Mouse (Mus musculus) CH12.LX (cell line): ENCODE data around the gene Cldn10. TPM values are rescaled to one million over a fixed set of nuclear protein-coding genes. Genes with fewer than 3 reads are reported as not detected.

Experiments
- DNase-seq: peaks from one replicate; pipeline ENCODE4 v3.0.0-alpha.2; 2013; ENCODE audit errors: extremely low read depth
- H3K27ac ChIP-seq: 2 replicates; pipeline ENCODE4 v1.5.1; 2012; ENCODE audit warnings: low read depth, mild to moderate bottlenecking, control low read depth, moderate library complexity; ENCODE audit not compliant: insufficient read depth
- H3K27me3 ChIP-seq: replicated peaks from 2 replicates; pipeline ENCODE3; 2012; ENCODE audit warnings: inconsistent platforms
- H3K36me3 ChIP-seq, 2 experiments: replicated peaks in 1 of 2; 2 replicates each; pipeline versions ENCODE3 to v1.6.1; 2012; ENCODE audit warnings: inconsistent platforms in 1 of 2, low read length in 1 of 2, mild to moderate bottlenecking in 1 of 2, mixed read lengths in 1 of 2, moderate library complexity in 1 of 2; ENCODE audit not compliant: control insufficient read depth in 1 of 2, insufficient read depth in 1 of 2
- H3K4me1 ChIP-seq, 2 experiments: 2 replicates each; pipeline ENCODE4 v1.6.1; 2012; ENCODE audit warnings: inconsistent platforms in 1 of 2, moderate library complexity in 1 of 2; ENCODE audit not compliant: insufficient read depth in 2 of 2, control insufficient read depth in 1 of 2
- H3K4me2 ChIP-seq: 2 replicates; pipeline ENCODE4 v1.6.1; 2012; ENCODE audit warnings: low read depth, mild to moderate bottlenecking, control low read depth; ENCODE audit not compliant: poor library complexity, insufficient read depth, severe bottlenecking
- H3K4me3 ChIP-seq, 3 experiments: fragments of 150-350 bp in 1 of 3; sonication (generic) in 1 of 3; replicated peaks in 1 of 3; 2 replicates each; pipeline versions ENCODE3 to v1.5.1; 2011 to 2012; ENCODE audit warnings: low read depth in 2 of 3, low read length in 2 of 3, mild to moderate bottlenecking in 2 of 3, moderate library complexity in 2 of 3, control low read depth in 1 of 3, improper control_type of control experiment in 1 of 3, inconsistent platforms in 1 of 3, mixed read lengths in 1 of 3; ENCODE audit not compliant: poor library complexity in 1 of 3
- H3K79me2 ChIP-seq: replicated peaks from 2 replicates; pipeline ENCODE4 v1.6.1; 2012; ENCODE audit warnings: mild to moderate bottlenecking, moderate library complexity; ENCODE audit not compliant: control insufficient read depth, poor library complexity, insufficient read depth, severe bottlenecking; ENCODE audit errors: extremely low read depth
- H3K9ac ChIP-seq: 2 replicates; pipeline ENCODE4 v1.6.1; 2012; ENCODE audit warnings: low read depth, mild to moderate bottlenecking, control low read depth, moderate library complexity; ENCODE audit not compliant: insufficient read depth
- H3K9me3 ChIP-seq: replicated peaks from 2 replicates; pipeline ENCODE3; 2012; ENCODE audit warnings: low read length, inconsistent platforms, mixed read lengths
- CHD2 ChIP-seq: IDR thresholded peaks from 2 replicates; pipeline ENCODE4 v1.6.1; 2011; ENCODE audit warnings: low read length, improper control_type of control experiment
- CTCF ChIP-seq, 2 experiments: IDR thresholded peaks in 1 of 2; conservative IDR thresholded peaks in 1 of 2; 2 replicates each; pipeline ENCODE4 v1.5.1; 2011 to 2012; ENCODE audit warnings: low read depth in 2 of 2, low read length in 2 of 2, improper control_type of control experiment in 1 of 2, inconsistent platforms in 1 of 2, mild to moderate bottlenecking in 1 of 2, moderate library complexity in 1 of 2
- E2F4 ChIP-seq: IDR thresholded peaks from 2 replicates; pipeline ENCODE4 v1.6.1; 2011; ENCODE audit warnings: low read depth, low read length, improper control_type of control experiment; ENCODE audit not compliant: insufficient replicate concordance
- ETS1 ChIP-seq: conservative IDR thresholded peaks from 2 replicates; pipeline ENCODE4 v1.6.1; 2012; ENCODE audit warnings: low read depth, mild to moderate bottlenecking, inconsistent platforms, low read length, improper control_type of control experiment, moderate library complexity
- HCFC1 ChIP-seq: IDR thresholded peaks from 2 replicates; pipeline ENCODE4 v1.6.1; 2012; ENCODE audit warnings: low read depth, mild to moderate bottlenecking, inconsistent platforms, low read length, improper control_type of control experiment
- IRF4 ChIP-seq: IDR thresholded peaks from 2 replicates; pipeline ENCODE4 v1.6.1; 2014; ENCODE audit warnings: low read depth, mild to moderate bottlenecking, inconsistent platforms, low read length, improper control_type of control experiment
- JUN ChIP-seq: IDR thresholded peaks from 2 replicates; pipeline ENCODE4 v1.6.1; 2011; ENCODE audit warnings: low read depth, mild to moderate bottlenecking, low read length, improper control_type of control experiment, moderate library complexity; ENCODE audit not compliant: insufficient read depth
- MAZ ChIP-seq: IDR thresholded peaks from 2 replicates; pipeline ENCODE4 v1.6.1; 2012; ENCODE audit warnings: low read depth, mild to moderate bottlenecking, inconsistent platforms, low read length, improper control_type of control experiment, moderate library complexity
- NELFE ChIP-seq: IDR thresholded peaks from 2 replicates; pipeline ENCODE4 v1.6.1; 2011; ENCODE audit warnings: low read depth, low read length, improper control_type of control experiment
- NRF1 ChIP-seq: IDR thresholded peaks from 2 replicates; pipeline ENCODE4 v1.6.1; 2014; ENCODE audit warnings: low read depth, mild to moderate bottlenecking, inconsistent platforms, low read length, improper control_type of control experiment, moderate library complexity
- TCF12 ChIP-seq: IDR thresholded peaks from 2 replicates; pipeline ENCODE4 v1.6.1; 2014; ENCODE audit warnings: low read depth, mild to moderate bottlenecking, inconsistent platforms, low read length, improper control_type of control experiment
- USF2 ChIP-seq: conservative IDR thresholded peaks from 2 replicates; pipeline ENCODE4 v1.6.1; 2011; ENCODE audit warnings: low read depth, low read length, improper control_type of control experiment
- ZC3H11A ChIP-seq: IDR thresholded peaks from 2 replicates; pipeline ENCODE4 v1.6.1; 2012; ENCODE audit warnings: low read depth, mild to moderate bottlenecking, inconsistent platforms, low read length, improper control_type of control experiment
- ZMIZ1 ChIP-seq: IDR thresholded peaks from 2 replicates; pipeline ENCODE4 v1.6.1; 2012; ENCODE audit warnings: low read depth, mild to moderate bottlenecking, inconsistent platforms, low read length, improper control_type of control experiment
- ZNF384 ChIP-seq: IDR thresholded peaks from 2 replicates; pipeline ENCODE4 v1.6.1; 2012; ENCODE audit warnings: low read depth, low read length, improper control_type of control experiment, inconsistent platforms
- dilution Hi-C: fragments of 300-500 bp; cut with MboI; formaldehyde crosslinking; loops from 2 replicates; pipeline ENCODE4 v1.14.3; 2020; ENCODE audit warnings: low sequenced_read_pairs; ENCODE audit not compliant: extremely low pct_unique_long_range_greater_than_20kb, extremely low pct_ligation_motif_present
- in situ Hi-C: fragments of 300-500 bp; cut with MboI; formaldehyde crosslinking; loops from 3 replicates; pipeline ENCODE4 v1.14.3; 2019; ENCODE audit warnings: low sequenced_read_pairs, low pct_ligation_motif_present, low pct_unique_long_range_greater_than_20kb, mixed read lengths
- polyA plus RNA-seq: library from polyadenylated mRNA; unstranded; fragments of >175 nt; gene quantifications from 2 replicates; pipeline ENCODE4 v1.2.1, GENCODE M21; 2012; ENCODE audit warnings: low read depth; ENCODE audit not compliant: insufficient read length
- total RNA-seq, 2 experiments: library from RNA; depleted of rRNA; stranded (reverse); fragments of 300-350 nt in 1 of 2; fragments of >200 nt in 1 of 2; gene quantifications; 2 replicates each; pipeline ENCODE4 v1.2.3; 2012 to 2014

Cldn10 gene
- total and polyA plus RNA-seq, 3 experiments = not detected

DNA sequence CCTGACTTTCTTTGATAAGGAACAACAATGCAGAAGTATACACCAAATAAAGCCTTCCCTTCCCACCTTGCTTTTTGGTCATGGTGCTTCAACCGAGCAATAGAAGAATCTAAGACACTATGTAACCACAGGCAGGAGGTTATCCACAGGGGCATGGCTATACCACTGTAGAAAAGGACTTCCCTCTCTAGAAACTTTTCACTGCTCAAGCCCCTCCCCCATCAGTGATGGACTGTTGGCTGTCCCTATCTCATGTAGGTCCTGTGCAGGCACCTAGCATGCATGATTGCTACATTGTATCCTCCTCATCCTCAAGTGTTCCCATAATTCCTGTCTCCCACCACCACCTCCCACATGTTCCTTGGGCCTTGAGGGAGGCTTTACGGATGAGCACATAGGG, 7.2 kb downstream of the Cldn10 start:
- dilution Hi-C loops = no loop called here
- no peaks in the 10 kb centered on the region for H3K36me3 ChIP-seq
- H3K27me3 ChIP-seq = no peaks in the 10 kb centered on the region
- no peak for DNase-seq
- no peak overlapping the region for H3K9ac ChIP-seq
- H3K9me3 ChIP-seq = no peaks in the 10 kb centered on the region
- no peaks in the 10 kb centered on the region for H3K79me2 ChIP-seq
- no peak for TF ChIP-seq E2F4
- TF ChIP-seq NELFE = no peak
- TF ChIP-seq HCFC1 = no peak
- TF ChIP-seq JUN = no peak
- no peak for TF ChIP-seq CTCF (conservative IDR thresholded peaks at IDR 0.05 in 1 of 2, IDR thresholded peaks at IDR 0.05 in 1 of 2; ENCODE audit: low read depth in 2 of 2, low read length in 2 of 2)
- H3K4me3 ChIP-seq = no peak overlapping the region
- no peak overlapping the region for H3K4me2 ChIP-seq
- in situ Hi-C loops = no loop called here
- H3K27ac ChIP-seq = no peak overlapping the region
- peaks cover 0 to 6% of the 10 kb centered on the region in 2 experiments; a peak in 1 of 4 replicates for H3K4me1 ChIP-seq

GRCm38 (mm10) chr14:118795915-118796693, 8.4 kb downstream of the Cldn10 start:
- H3K9me3 ChIP-seq = no peaks in the 10 kb centered on the region
- no peak overlapping the region for H3K27ac ChIP-seq
- no peak overlapping the region for H3K9ac ChIP-seq
- dilution Hi-C loops (no loop called here), in situ Hi-C loops (no loop called here)
- no peaks in the 10 kb centered on the region for H3K79me2 ChIP-seq
- no peaks in the 10 kb centered on the region for H3K36me3 ChIP-seq
- H3K4me3 ChIP-seq = no peak overlapping the region
- no peak for TF ChIP-seq ZC3H11A
- no peak for TF ChIP-seq USF2
- no peak for TF ChIP-seq MAZ
- no peak for TF ChIP-seq ETS1
- TF ChIP-seq IRF4 = no peak
- no peak for TF ChIP-seq HCFC1
- TF ChIP-seq CHD2 = no peak
- no peak for TF ChIP-seq CTCF (conservative IDR thresholded peaks at IDR 0.05 in 1 of 2, IDR thresholded peaks at IDR 0.05 in 1 of 2; ENCODE audit: low read depth in 2 of 2, low read length in 2 of 2)
- TF ChIP-seq ZMIZ1 = no peak
- TF ChIP-seq E2F4 = no peak
- no peak for DNase-seq
- no peak overlapping the region for H3K4me2 ChIP-seq
- no peaks in the 10 kb centered on the region for H3K27me3 ChIP-seq
- H3K4me1 ChIP-seq = peaks cover 0 to 6% of the 10 kb centered on the region in 2 experiments; a peak in 1 of 4 replicates

DNA sequence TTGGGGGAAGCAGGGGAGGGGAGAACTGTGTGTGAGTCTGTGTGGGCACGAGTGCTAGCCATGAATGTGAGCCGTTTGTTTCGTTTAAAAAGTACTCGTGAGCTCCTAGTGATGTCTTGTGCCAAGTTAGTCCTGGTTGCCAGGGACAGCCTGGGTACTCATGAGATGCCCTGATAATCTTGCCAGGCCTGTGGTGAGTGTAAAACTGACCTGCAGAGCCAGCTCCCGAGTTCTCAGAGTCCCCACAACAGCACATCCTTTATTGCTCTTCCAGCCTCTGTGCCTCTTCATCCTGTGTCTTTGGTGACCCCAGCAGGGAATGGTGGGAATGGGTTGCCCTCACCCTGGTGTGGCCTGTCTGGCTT, 9.0 kb downstream of the Cldn10 start:
- no peak for DNase-seq
- Histone ChIP-seq H3K79me2 (no peaks in the 10 kb centered on the region), H3K4me2 (no peak overlapping the region), H3K4me1 (peaks cover 0 to 4% of the 10 kb centered on the region in 2 experiments; a peak in 1 of 4 replicates), H3K27me3 (no peaks in the 10 kb centered on the region), H3K9me3 (no peaks in the 10 kb centered on the region), H3K36me3 (no peaks in the 10 kb centered on the region), H3K9ac (no peak overlapping the region), H3K4me3 (no peak overlapping the region), H3K27ac (no peak overlapping the region)
- dilution Hi-C loops = no loop called here
- in situ Hi-C loops = no loop called here
- no peak for TF ChIP-seq ZNF384
- no peak for TF ChIP-seq NRF1
- no peak for TF ChIP-seq TCF12
